Mouse (Mus musculus) lung, postnatal 0 days (tissue): ENCODE measurements at regions not wholly inside any gene's neighbourhood (a gene's known extent, or its start where the extent isn't known, plus 50 kb on each side); places are given as distances from the start of the nearest gene placed in this dataset.

ENCODE experiments used
- ATAC-seq: fragments of 200-750 bp; cut with Nextera tagmentation; 2 replicates; pipeline ENCODE4 v1.8.0; 2017; ENCODE audit warnings: moderate library complexity
- DNase-seq: peaks from one replicate; pipeline ENCODE4 v3.0.0-alpha.2; 2016; ENCODE audit warnings: low spot score
- H3K27ac ChIP-seq: fragments of 300-500 bp; sonication (generic); 2 replicates; pipeline ENCODE4 v1.5.1; 2014; ENCODE audit warnings: antibody characterized with exemption, mild to moderate bottlenecking, low read length, mixed read lengths
- H3K27me3 ChIP-seq: fragments of 300-500 bp; sonication (generic); replicated peaks from 2 replicates; pipeline ENCODE4 v1.6.1; 2014; ENCODE audit warnings: low read length, mixed read lengths; ENCODE audit not compliant: insufficient read depth
- H3K36me3 ChIP-seq: fragments of 300-500 bp; sonication (generic); 2 replicates; pipeline ENCODE4 v1.6.1; 2014; ENCODE audit warnings: low read length, mixed read lengths; ENCODE audit not compliant: insufficient read depth
- H3K4me1 ChIP-seq: fragments of 300-500 bp; sonication (generic); 2 replicates; pipeline ENCODE4 v1.6.1; 2014; ENCODE audit warnings: antibody characterized with exemption, low read depth, low read length, mixed read lengths; ENCODE audit not compliant: insufficient read depth
- H3K4me2 ChIP-seq: fragments of 300-500 bp; sonication (generic); replicated peaks from 2 replicates; pipeline ENCODE4 v1.6.1; 2014; ENCODE audit warnings: low read depth, mild to moderate bottlenecking, low read length, moderate library complexity, mixed read lengths
- H3K4me3 ChIP-seq: fragments of 300-500 bp; sonication (generic); 2 replicates; pipeline ENCODE4 v1.5.1; 2014; ENCODE audit warnings: low read depth, low read length
- H3K9ac ChIP-seq: fragments of 300-500 bp; sonication (generic); replicated peaks from 2 replicates; pipeline ENCODE4 v1.6.1; 2014; ENCODE audit warnings: low read depth, mild to moderate bottlenecking
- H3K9me3 ChIP-seq: fragments of 300-500 bp; sonication (generic); 2 replicates; pipeline ENCODE4 v1.6.1; 2016; ENCODE audit warnings: low read length, mixed read lengths
- CTCF ChIP-seq: IDR thresholded peaks from 2 replicates; pipeline ENCODE4 v1.5.1; 2016; ENCODE audit warnings: antibody characterized with exemption, mild to moderate bottlenecking
- EP300 ChIP-seq: IDR thresholded peaks from 2 replicates; pipeline ENCODE4 v1.6.1; 2016; ENCODE audit warnings: antibody characterized with exemption, mild to moderate bottlenecking, control low read depth
- WGBS: fragments of 180-500 bp; shearing (Covaris S2); extraction: QIAGEN DNeasy Blood & Tissue Kit; methylation state at CpG from one replicate; pipeline ENCODE4 v1.1.7; 2014; 5-methylcytosine and 5-hydroxymethylcytosine counted together

- H3K4me2 ChIP-seq, result no peak overlapping the region
- DNase-seq (no peak), ATAC-seq (no peak)
- no peaks in the 10 kb centered on the region for H3K27me3 ChIP-seq
- H3K9me3 ChIP-seq, result no peaks in the 10 kb centered on the region
- H3K27ac ChIP-seq, result no peak overlapping the region
- H3K36me3 ChIP-seq, result no peaks in the 10 kb centered on the region
- WGBS, result 37% methylated on average over 11 of the region's 11 CpGs
- TF ChIP-seq CTCF (no peak), EP300 (no peak)
- no peak overlapping the region for H3K4me3 ChIP-seq
- H3K9ac ChIP-seq, result no peak overlapping the region
- no peaks in the 10 kb centered on the region for H3K4me1 ChIP-seq
Observed at GRCm38 (mm10) chr16:8117543-8118167, 307.3 kb downstream of the Tmem114 start.

- 47% methylated on average over 9 of the region's 9 CpGs for WGBS
- H3K4me2 ChIP-seq, result no peak overlapping the region
Observed at GRCm38 (mm10) chr16:8111329-8112116, 313.4 kb downstream of the Tmem114 start.

GRCm38 (mm10) chr16:8108141-8109122 lies 316.5 kb downstream of the Tmem114 start:
- Histone ChIP-seq H3K4me2 (no peak overlapping the region), H3K4me1 (no peaks in the 10 kb centered on the region), H3K9ac (no peak overlapping the region), H3K9me3 (no peaks in the 10 kb centered on the region), H3K36me3 (no peaks in the 10 kb centered on the region), H3K27ac (no peak overlapping the region), H3K4me3 (no peak overlapping the region), H3K27me3 (no peaks in the 10 kb centered on the region)
- peak; percentile 35 for DNase-seq
- WGBS, result 58% methylated on average over 19 of the region's 19 CpGs
- no peak for ATAC-seq
- TF ChIP-seq EP300, result no peak
- no peak for TF ChIP-seq CTCF

More at GRCm38 (mm10) chr16:8111329-8112116, 313.4 kb downstream of the Tmem114 start:
- H3K27ac ChIP-seq, result no peak overlapping the region
- no peaks in the 10 kb centered on the region for H3K27me3 ChIP-seq
- DNase-seq (no peak), ATAC-seq (no peak)
- no peaks in the 10 kb centered on the region for H3K4me1 ChIP-seq
- no peaks in the 10 kb centered on the region for H3K9me3 ChIP-seq
- no peaks in the 10 kb centered on the region for H3K36me3 ChIP-seq
- H3K4me3 ChIP-seq, result no peak overlapping the region
- no peak overlapping the region for H3K9ac ChIP-seq
- TF ChIP-seq EP300 (no peak), CTCF (no peak)

GRCm38 (mm10) chr16:8079024-8079423 lies 345.9 kb downstream of the Tmem114 start:
- Histone ChIP-seq H3K27me3 (no peaks in the 10 kb centered on the region), H3K4me2 (no peak overlapping the region), H3K4me1 (no peaks in the 10 kb centered on the region), H3K9ac (no peak overlapping the region), H3K9me3 (no peaks in the 10 kb centered on the region), H3K27ac (no peak overlapping the region), H3K4me3 (no peak overlapping the region), H3K36me3 (no peaks in the 10 kb centered on the region)
- ATAC-seq, result no peak
- TF ChIP-seq CTCF (no peak), EP300 (no peak)
- WGBS, result 83% methylated on average over 2 of the region's 2 CpGs
- no peak for DNase-seq

- 61% methylated on average over 3 of the region's 3 CpGs for WGBS
- TF ChIP-seq EP300, result no peak
- no peak for TF ChIP-seq CTCF
- DNase-seq (no peak), ATAC-seq (no peak)
- H3K36me3 ChIP-seq, result no peaks in the 10 kb centered on the region
- no peak overlapping the region for H3K4me2 ChIP-seq
- no peak overlapping the region for H3K4me3 ChIP-seq
- H3K27me3 ChIP-seq, result no peaks in the 10 kb centered on the region
- no peaks in the 10 kb centered on the region for H3K9me3 ChIP-seq
- no peak overlapping the region for H3K27ac ChIP-seq
- no peaks in the 10 kb centered on the region for H3K4me1 ChIP-seq
- H3K9ac ChIP-seq, result no peak overlapping the region
Observed at GRCm38 (mm10) chr16:8078461-8078860, 346.5 kb downstream of the Tmem114 start.

GRCm38 (mm10) chr16:8074729-8075128 lies 350.2 kb downstream of the Tmem114 start:
- no peak for ATAC-seq
- TF ChIP-seq EP300 (no peak), CTCF (no peak)
- WGBS, result 66% methylated on average over 4 of the region's 4 CpGs
- H3K9ac ChIP-seq, result no peak overlapping the region
- no peaks in the 10 kb centered on the region for H3K27me3 ChIP-seq
- no peaks in the 10 kb centered on the region for H3K36me3 ChIP-seq
- no peak overlapping the region for H3K4me3 ChIP-seq
- DNase-seq, result no peak
- no peak overlapping the region for H3K27ac ChIP-seq
- H3K9me3 ChIP-seq, result no peaks in the 10 kb centered on the region
- H3K4me2 ChIP-seq, result no peak overlapping the region
- no peaks in the 10 kb centered on the region for H3K4me1 ChIP-seq
